Comparison of ENCODE assay signal across 32 mouse cellular contexts in genomic region chr13:53421189-53421588, GRCm38 (mm10). TPM values are rescaled to one million over a fixed set of nuclear protein-coding genes. Genes with fewer than 3 reads are reported as not detected.
"Had no signal": no experiment of that assay in that cellular context is flagged by ENCODE, and none has a peak within 500 bp of the region (broad histone marks: within the 10 kb centered on the region; RNA-seq: fewer than 3 reads in every experiment).

No protein-coding gene starts in this region.

- DNase-seq: heart, postnatal 14 days; heart, postnatal 36 days; heart, postnatal 4 days; kidney, adult 11 months; kidney, adult 18-20 months; kidney, adult 2 months; kidney, adult 8-10 months; kidney, adult 9 months; kidney, postnatal 10 days; kidney, postnatal 14 days; kidney, postnatal 25 days; kidney, postnatal 36 days; kidney, postnatal 4 days; layer of hippocampus, adult 9-11 months; layer of hippocampus, postnatal 36 days had no signal

- H3K27me3 ChIP-seq: heart, embryonic 12.5 days; hindbrain, embryonic 12.5 days; hindbrain, embryonic 13.5 days; hindbrain, embryonic 15.5 days; intestine, embryonic 15.5 days had no signal

- H3K27ac ChIP-seq: heart, embryonic 13.5 days; heart, embryonic 15.5 days; hindbrain, embryonic 10.5 days; hindbrain, embryonic 12.5 days; hindbrain, embryonic 13.5 days; hindbrain, embryonic 14.5 days; hindbrain, embryonic 15.5 days; hindbrain, postnatal 0 days; intestine, embryonic 15.5 days; kidney, embryonic 15.5 days; kidney, postnatal 0 days; layer of hippocampus, adult 2 months; left cerebral cortex, adult 2 months had no signal

- H3K9me3 ChIP-seq: heart, embryonic 12.5 days; heart, embryonic 13.5 days; heart, embryonic 15.5 days; hindbrain, embryonic 10.5 days; hindbrain, embryonic 12.5 days; hindbrain, embryonic 13.5 days; hindbrain, embryonic 15.5 days; intestine, embryonic 15.5 days; kidney, embryonic 15.5 days had no signal

- H3K4me3 ChIP-seq: heart, embryonic 12.5 days; heart, embryonic 13.5 days; heart, embryonic 15.5 days; hindbrain, embryonic 10.5 days; hindbrain, embryonic 12.5 days; hindbrain, embryonic 13.5 days; hindbrain, embryonic 15.5 days; intestine, embryonic 15.5 days; kidney, embryonic 15.5 days; layer of hippocampus, adult 2 months; left cerebral cortex, adult 2 months had no signal

- H3K4me1 ChIP-seq: heart, embryonic 12.5 days; heart, embryonic 13.5 days; hindbrain, embryonic 10.5 days; hindbrain, embryonic 12.5 days; hindbrain, embryonic 13.5 days; hindbrain, embryonic 15.5 days; intestine, embryonic 15.5 days; kidney, embryonic 15.5 days had no signal

- H3K36me3 ChIP-seq: heart, embryonic 12.5 days; heart, embryonic 13.5 days; heart, embryonic 15.5 days; hindbrain, embryonic 10.5 days; hindbrain, embryonic 12.5 days; hindbrain, embryonic 13.5 days; hindbrain, embryonic 15.5 days; intestine, embryonic 15.5 days; kidney, embryonic 15.5 days had no signal

- H3K9ac ChIP-seq: heart, embryonic 12.5 days; heart, embryonic 13.5 days; heart, embryonic 15.5 days; hindbrain, embryonic 12.5 days; hindbrain, embryonic 13.5 days; hindbrain, embryonic 14.5 days; hindbrain, embryonic 15.5 days; intestine, embryonic 15.5 days; kidney, embryonic 15.5 days had no signal

RNA-seq across cellular contexts. Expression of gene Msx2, which starts 51.7 kb away (rescaled TPM):
- total RNA-seq: hematopoietic stem cell, adult 5-6 weeks had no signal
- polyA plus RNA-seq: intestine, postnatal 0 days; large intestine, adult 2 months had no signal
